Mouse (Mus musculus) ovary, postnatal 10 days (tissue): ENCODE results near the gene Gpnmb.

Source experiments
- DNase-seq: peaks from one replicate; pipeline ENCODE4 v3.0.0; 2022; ENCODE audit warnings: low spot score

Gene Gpnmb

GRCm38 (mm10) chr6:49031230-49031629 is 5.1 kb upstream of the Gpnmb start:
- no peak for DNase-seq

- no peak for DNase-seq
Observed at GRCm38 (mm10) chr6:49032783-49033182, 3.6 kb upstream of the Gpnmb start.

- DNase-seq: no peak
Observed at GRCm38 (mm10) chr6:49037268-49037662, 919 bp downstream of the Gpnmb start.

GRCm38 (mm10) chr6:49039470-49040180 is 3.3 kb downstream of the Gpnmb start:
- DNase-seq: peak; percentile 9

GRCm38 (mm10) chr6:49046502-49046901 is 10.2 kb downstream of the Gpnmb start:
- DNase-seq: no peak

- no peak for DNase-seq
Observed at GRCm38 (mm10) chr6:49046976-49047375, 10.6 kb downstream of the Gpnmb start.

GRCm38 (mm10) chr6:49047848-49048247 is 11.5 kb downstream of the Gpnmb start:
- DNase-seq: no peak

GRCm38 (mm10) chr6:49048395-49048794 is 12.0 kb downstream of the Gpnmb start:
- DNase-seq: no peak

- DNase-seq: no peak
Observed at GRCm38 (mm10) chr6:49050677-49051410, 14.5 kb downstream of the Gpnmb start.

- no peak for DNase-seq
Observed at GRCm38 (mm10) chr6:49052191-49052590, 15.8 kb downstream of the Gpnmb start.

GRCm38 (mm10) chr6:49055256-49055733 is 18.9 kb downstream of the Gpnmb start:
- no peak for DNase-seq

GRCm38 (mm10) chr6:49056009-49056408 is 19.7 kb downstream of the Gpnmb start:
- no peak for DNase-seq

GRCm38 (mm10) chr6:49057053-49058021 is 21.0 kb downstream of the Gpnmb start:
- peak; percentile 33 for DNase-seq

- no peak for DNase-seq
Observed at GRCm38 (mm10) chr6:49068361-49068760, 32.0 kb downstream of the Gpnmb start.

GRCm38 (mm10) chr6:49073304-49074116 is 37.2 kb downstream of the Gpnmb start, which contains the start of gene Malsu1:
Gene Malsu1, plus strand, starts transcription at chr6:49073795.
- peak; percentile 87 for DNase-seq

- DNase-seq: no peak
Observed at GRCm38 (mm10) chr6:49074117-49074490, 37.8 kb downstream of the Gpnmb start.

GRCm38 (mm10) chr6:49077894-49078293 is 41.5 kb downstream of the Gpnmb start:
- DNase-seq: no peak

GRCm38 (mm10) chr6:49079313-49079712 is 43.0 kb downstream of the Gpnmb start:
- no peak for DNase-seq

- DNase-seq: no peak
Observed at GRCm38 (mm10) chr6:49083008-49083407, 46.7 kb downstream of the Gpnmb start.

GRCm38 (mm10) chr6:49094968-49095367 is 58.6 kb downstream of the Gpnmb start:
- DNase-seq: no peak

GRCm38 (mm10) chr6:49096421-49096820 is 60.1 kb downstream of the Gpnmb start:
- DNase-seq: no peak
